Mouse (Mus musculus) naive thymus-derived CD4-positive, alpha-beta T cell, adult 5 months (primary cell): ENCODE data around the gene Mtf1. TPM values are rescaled to one million over a fixed set of nuclear protein-coding genes. Genes with fewer than 3 reads are reported as not detected.

Source experiments
- polyA plus RNA-seq: library from polyadenylated mRNA; unstranded; fragments of 100-300 nt; shearing (Covaris generic); gene quantifications from one replicate; pipeline ENCODE4 v1.2.1, GENCODE M21; 2017

Mtf1 gene
- polyA plus RNA-seq: 16.9 TPM

GRCm38 (mm10) chr4:124801552-124802308, at the start of gene Mtf1:
Mtf1 (plus strand) TSS chr4:124802104.

GRCm38 (mm10) chr4:124850261-124850913, 48.5 kb downstream of the Mtf1 start, which contains the start of gene Yrdc:
Yrdc (plus strand) TSS chr4:124850679.

GRCm38 (mm10) chr4:124850933-124851658, 49.2 kb downstream of the Mtf1 start, which contains the start of gene 1110065P20Rik:
1110065P20Rik (minus strand) TSS chr4:124851196.

GRCm38 (mm10) chr4:124861283-124862188, 59.6 kb downstream of the Mtf1 start, which contains the start of gene Maneal:
Maneal (minus strand) TSS chr4:124862171.

GRCm38 (mm10) chr4:124880599-124880998, 78.7 kb downstream of the Mtf1 start, which contains the start of gene Epha10:
Epha10 (plus strand) TSS chr4:124880899.

Other genes starting within 250 kb of the Mtf1 start
- not detected for gene 3100002H09Rik, start 191.3 kb upstream of the Mtf1 start, polyA plus RNA-seq
- gene Pou3f1, start 145.3 kb upstream of the Mtf1 start, polyA plus RNA-seq: not detected
- 34.0 TPM for gene Utp11, start 108.5 kb upstream of the Mtf1 start, polyA plus RNA-seq
- gene Fhl3, start 101.4 kb upstream of the Mtf1 start, polyA plus RNA-seq: 0.76 TPM
- gene Sf3a3, start 87.3 kb upstream of the Mtf1 start, polyA plus RNA-seq: 97.9 TPM
- 142 TPM for gene Inpp5b, start 60.3 kb upstream of the Mtf1 start, polyA plus RNA-seq
- gene Yrdc, start 48.6 kb downstream of the Mtf1 start, polyA plus RNA-seq: 154 TPM
- 24.0 TPM for gene 1110065P20Rik, start 49.1 kb downstream of the Mtf1 start, polyA plus RNA-seq
- 2.3 TPM for gene Maneal, start 60.1 kb downstream of the Mtf1 start, polyA plus RNA-seq
- gene Epha10, start 78.8 kb downstream of the Mtf1 start, polyA plus RNA-seq: not detected
- gene 9930104L06Rik, start 134.9 kb downstream of the Mtf1 start, polyA plus RNA-seq: 9.8 TPM
- gene Cdca8, start 137.2 kb downstream of the Mtf1 start, polyA plus RNA-seq: 1.5 TPM
- not detected for gene Rspo1, start 184.3 kb downstream of the Mtf1 start, polyA plus RNA-seq
- gene Gnl2, start 214.5 kb downstream of the Mtf1 start, polyA plus RNA-seq: 109 TPM